Mouse (Mus musculus): ENCODE measurements around the gene Vldlr. TPM values are rescaled to one million over a fixed set of nuclear protein-coding genes. Genes with fewer than 3 reads are reported as not detected.

The Vldlr gene
- 18.7 and 19.5 TPM in 2 replicates for polyA plus RNA-seq (2021; fragmentation: Nextera tagmentation)
- long read RNA-seq, experiment 1, full-length matches to known transcripts = 21 of 61 reads
- long read RNA-seq, experiment 1, partial matches to known transcripts = 26 of 61 reads
- long read RNA-seq, experiment 1, other reads (novel, unspliced or antisense) = 14 of 61 reads
- long read RNA-seq, experiment 2, full-length matches to known transcripts = 81 of 166 reads
- long read RNA-seq, experiment 2, partial matches to known transcripts = 12 of 166 reads
- long read RNA-seq, experiment 2, other reads (novel, unspliced or antisense) = 73 of 166 reads

DNA sequence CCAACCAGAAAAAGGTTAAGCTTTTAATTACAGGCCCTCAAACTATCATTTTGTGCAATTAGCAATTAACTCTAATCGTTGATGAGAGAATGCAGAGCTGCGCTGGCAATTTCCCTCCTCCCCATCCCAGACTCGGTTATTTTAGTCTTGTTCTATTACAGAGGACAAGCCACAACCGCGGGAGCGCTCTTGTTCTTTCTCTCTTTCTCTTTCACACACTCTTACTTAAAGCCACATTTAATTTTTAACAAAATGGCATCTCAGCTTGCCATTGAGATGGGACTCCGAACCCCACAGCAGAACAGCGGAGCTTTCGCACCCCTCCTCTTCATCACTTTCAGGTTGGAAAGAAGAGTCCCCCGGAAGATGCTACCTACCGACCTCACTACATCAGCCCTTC is at the start of gene Vldlr:
TSS of gene Vldlr (plus strand) at position 167 of the 400 bp plus-strand sequence.

Other genes with a start within 250 kb of the Vldlr start
- 0.06 TPM in 1 of 2 replicates, not detected in the other for gene Kcnv2, start 106.1 kb downstream of the Vldlr start, polyA plus RNA-seq (2021; fragmentation: Nextera tagmentation)
- gene Pum3, start 213.3 kb downstream of the Vldlr start, polyA plus RNA-seq (2021; fragmentation: Nextera tagmentation) = 34.9 and 37.4 TPM in 2 replicates